Mouse (Mus musculus) frontal cortex, adult (tissue): ENCODE results near the gene Gm26558.

ENCODE experiments used
- ATAC-seq: cut with Nextera tagmentation; 2 replicates; pipeline ENCODE4 v1.9.2; 2017; ENCODE audit warnings: mild to moderate bottlenecking, moderate library complexity, mixed read lengths; ENCODE audit not compliant: low TSS enrichment

Gene Gm26558

GRCm38 (mm10) chr2:70661715-70662495 lies at the start of gene Gm26558:
Gene Gm26558 (minus strand): TSS chr2:70662108.
- ATAC-seq = peak; percentile 41

GRCm38 (mm10) chr2:70710878-70711277 lies 49.0 kb upstream of the Gm26558 start:
- ATAC-seq = no peak

- ATAC-seq = no peak
These were observed 48.3 kb upstream of the Gm26558 start for GRCm38 (mm10) chr2:70710236-70710635.

GRCm38 (mm10) chr2:70708986-70709730 lies 47.2 kb upstream of the Gm26558 start:
- ATAC-seq = peak; percentile 55

- ATAC-seq = no peak
These were observed 40.5 kb upstream of the Gm26558 start for GRCm38 (mm10) chr2:70702403-70702802.

GRCm38 (mm10) chr2:70701571-70701970 lies 39.7 kb upstream of the Gm26558 start:
- ATAC-seq = no peak

GRCm38 (mm10) chr2:70700851-70701250 lies 38.9 kb upstream of the Gm26558 start:
- ATAC-seq = no peak

- no peak for ATAC-seq
These were observed 33.8 kb upstream of the Gm26558 start for GRCm38 (mm10) chr2:70695712-70696111.

GRCm38 (mm10) chr2:70690195-70690594 lies 28.3 kb upstream of the Gm26558 start:
- no peak for ATAC-seq

- peak; percentile 72 for ATAC-seq
These were observed 26.7 kb upstream of the Gm26558 start for GRCm38 (mm10) chr2:70688454-70689078.

- ATAC-seq = no peak
These were observed 20.4 kb upstream of the Gm26558 start for GRCm38 (mm10) chr2:70682324-70682723.

GRCm38 (mm10) chr2:70673445-70674126 lies 11.7 kb upstream of the Gm26558 start:
- 0 out of 2 replicates have a peak, but pooled peaks have one; percentile 64 for ATAC-seq

- peak; percentile 88 for ATAC-seq
These were observed 10.6 kb upstream of the Gm26558 start for GRCm38 (mm10) chr2:70672476-70672875.

- no peak for ATAC-seq
These were observed 8.0 kb upstream of the Gm26558 start for GRCm38 (mm10) chr2:70669896-70670295.

- ATAC-seq = no peak
These were observed 7.3 kb upstream of the Gm26558 start for GRCm38 (mm10) chr2:70669241-70669640.

GRCm38 (mm10) chr2:70667016-70667415 lies 5.1 kb upstream of the Gm26558 start:
- ATAC-seq = no peak

GRCm38 (mm10) chr2:70663764-70664163 lies 1.9 kb upstream of the Gm26558 start:
- ATAC-seq = no peak

GRCm38 (mm10) chr2:70660887-70661714 lies 807 bp downstream of the Gm26558 start, which contains the start of gene Gorasp2:
Gene Gorasp2 (plus strand): TSS chr2:70661576.
- ATAC-seq = peak; percentile 91

- ATAC-seq = no peak
These were observed 4.8 kb downstream of the Gm26558 start for GRCm38 (mm10) chr2:70657083-70657482.

GRCm38 (mm10) chr2:70651820-70652219 lies 10.1 kb downstream of the Gm26558 start:
- no peak for ATAC-seq

GRCm38 (mm10) chr2:70649471-70649870 lies 12.4 kb downstream of the Gm26558 start:
- ATAC-seq = no peak
